Mouse (Mus musculus) liver, adult 2 months (tissue): ENCODE measurements around the gene Dusp1. TPM values are rescaled to one million over a fixed set of nuclear protein-coding genes. Genes with fewer than 3 reads are reported as not detected.
A peak's percentile ranks its signal among the peaks of the same experiment; 100 is the strongest.

Experiments
- DNase-seq: peaks from one replicate; pipeline ENCODE4 v3.0.0-alpha.2; 2011; ENCODE audit warnings: low read depth, low spot score; ENCODE audit errors: extremely low read depth
- H3K27ac ChIP-seq: fragments of 200-500 bp; replicated peaks from 2 replicates; pipeline ENCODE4 v1.5.1; 2012; ENCODE audit warnings: low read depth, mild to moderate bottlenecking, control low read depth, inconsistent platforms, low read length; ENCODE audit not compliant: insufficient read depth
- H3K27me3 ChIP-seq: fragments of 200-500 bp; 2 replicates; pipeline ENCODE4 v1.6.1; 2012; ENCODE audit warnings: mild to moderate bottlenecking, moderate library complexity, low read length, inconsistent platforms; ENCODE audit not compliant: control insufficient read depth, insufficient read depth
- H3K36me3 ChIP-seq: fragments of 200-500 bp; 2 replicates; pipeline ENCODE4 v1.6.1; 2012; ENCODE audit warnings: low read length, inconsistent platforms; ENCODE audit not compliant: control insufficient read depth, insufficient read depth
- H3K4me1 ChIP-seq: fragments of 200-500 bp; 2 replicates; pipeline ENCODE4 v1.6.1; 2011; ENCODE audit warnings: low read length; ENCODE audit not compliant: control insufficient read depth, insufficient read depth
- H3K4me3 ChIP-seq: fragments of 200-500 bp; 2 replicates; pipeline ENCODE4 v1.5.1; 2011; ENCODE audit warnings: low read depth, mild to moderate bottlenecking, control low read depth, low read length, moderate library complexity; ENCODE audit not compliant: insufficient read depth
- H3K79me2 ChIP-seq: fragments of 200-500 bp; 2 replicates; pipeline ENCODE4 v1.6.1; 2012; ENCODE audit warnings: inconsistent platforms, mild to moderate bottlenecking, low read length, moderate library complexity; ENCODE audit not compliant: control insufficient read depth, insufficient read depth
- H3K9ac ChIP-seq: fragments of 200-500 bp; 2 replicates; pipeline ENCODE4 v1.6.1; 2012; ENCODE audit warnings: low read depth, mild to moderate bottlenecking, control low read depth, inconsistent platforms, low read length
- CTCF ChIP-seq: fragments of 200-500 bp; IDR thresholded peaks from 2 replicates; pipeline ENCODE4 v1.5.1; 2011; ENCODE audit warnings: low read depth, low read length, control low read depth
- POLR2A ChIP-seq: fragments of 200-500 bp; IDR thresholded peaks from 2 replicates; pipeline ENCODE4 v1.6.1; 2011; ENCODE audit warnings: low read length, control low read depth; ENCODE audit not compliant: insufficient read depth; ENCODE audit errors: extremely low read depth
- WGBS: fragments of 180-500 bp; shearing (Covaris S2); methylation state at CpG from one replicate; pipeline ENCODE4 v1.1.7; 2018; 5-methylcytosine and 5-hydroxymethylcytosine counted together
- polyA plus RNA-seq: library from polyadenylated mRNA; depleted of rRNA; stranded (reverse); fragments of >200 nt; gene quantifications from 2 replicates; pipeline ENCODE4 v1.2.3, GENCODE M21; 2012
- total RNA-seq: library from RNA; depleted of rRNA; stranded (reverse); fragments of >200 nt; gene quantifications from 2 replicates; pipeline ENCODE4 v1.2.3, GENCODE M21; 2014

Gene Dusp1
- total and polyA plus RNA-seq, 2 experiments: 10.5 to 22.2 TPM

- H3K9ac ChIP-seq: peak overlapping the region; percentile 35; the same call in 1 of the 2 replicates
- no peak for TF ChIP-seq POLR2A
- TF ChIP-seq CTCF: no peak
- H3K4me3 ChIP-seq: no peak overlapping the region
- DNase-seq: peak; percentile 79
- H3K4me1 ChIP-seq: peaks cover 7% of the 10 kb centered on the region
- peak overlapping the region; percentile 56 for H3K27ac ChIP-seq
- no peaks in the 10 kb centered on the region for H3K27me3 ChIP-seq
- peaks cover 9% of the 10 kb centered on the region; the same call in 1 of the 2 replicates for H3K79me2 ChIP-seq
- 14% methylated on average over 11 of the region's 11 CpGs for WGBS
- H3K36me3 ChIP-seq: peaks cover 14% of the 10 kb centered on the region
These were observed 57.8 kb downstream of the Dusp1 start for GRCm38 (mm10) chr17:26503981-26504671.

- TF ChIP-seq CTCF: no peak
- no peak for TF ChIP-seq POLR2A
- Histone ChIP-seq H3K36me3 (peaks cover 14% of the 10 kb centered on the region), H3K4me3 (peak overlapping the region; percentile 16), H3K4me1 (peaks cover 8% of the 10 kb centered on the region), H3K27me3 (no peaks in the 10 kb centered on the region), H3K79me2 (peaks cover 8% of the 10 kb centered on the region; the same call in 1 of the 2 replicates), H3K27ac (peak overlapping the region; percentile 56), H3K9ac (peak overlapping the region; percentile 45)
- 34% methylated on average over 20 of the region's 20 CpGs for WGBS
- DNase-seq: peak; percentile 63
These were observed 58.9 kb downstream of the Dusp1 start for GRCm38 (mm10) chr17:26502808-26503671.

- no peak for DNase-seq
- H3K27ac ChIP-seq: no peak overlapping the region
- no peak overlapping the region for H3K4me3 ChIP-seq
- peaks cover 12% of the 10 kb centered on the region for H3K4me1 ChIP-seq
- peaks cover 13% of the 10 kb centered on the region for H3K36me3 ChIP-seq
- H3K79me2 ChIP-seq: 0 out of 2 replicates have a peak, but pooled peaks cover under 1% of the 10 kb centered on the region
- H3K27me3 ChIP-seq: no peaks in the 10 kb centered on the region
- no peak overlapping the region for H3K9ac ChIP-seq
- WGBS: 97% methylated on average over 5 of the region's 5 CpGs
- no peak for TF ChIP-seq CTCF
- no peak for TF ChIP-seq POLR2A
These were observed 60.1 kb downstream of the Dusp1 start for GRCm38 (mm10) chr17:26501826-26502225.

GRCm38 (mm10) chr17:26498626-26499025 is 63.3 kb downstream of the Dusp1 start:
- Histone ChIP-seq H3K27ac (no peak overlapping the region), H3K79me2 (no peaks in the 10 kb centered on the region), H3K9ac (no peak overlapping the region), H3K36me3 (no peaks in the 10 kb centered on the region), H3K4me1 (peaks cover 8% of the 10 kb centered on the region), H3K4me3 (no peak overlapping the region), H3K27me3 (no peaks in the 10 kb centered on the region)
- 45% methylated on average over 1 of the region's 1 CpGs for WGBS
- no peak for DNase-seq
- no peak for TF ChIP-seq CTCF

GRCm38 (mm10) chr17:26497416-26497923 is 64.5 kb downstream of the Dusp1 start:
- DNase-seq: peak; percentile 46
- no peak overlapping the region for H3K4me3 ChIP-seq
- no peaks in the 10 kb centered on the region for H3K27me3 ChIP-seq
- WGBS: 68% methylated on average over 5 of the region's 5 CpGs
- peak overlapping the region; percentile 55 for H3K27ac ChIP-seq
- TF ChIP-seq POLR2A (no peak), CTCF (no peak)
- H3K36me3 ChIP-seq: no peaks in the 10 kb centered on the region
- H3K9ac ChIP-seq: 0 out of 2 replicates have a peak overlapping the region, but pooled peaks have one; percentile 0
- no peaks in the 10 kb centered on the region for H3K79me2 ChIP-seq
- peaks cover 8% of the 10 kb centered on the region for H3K4me1 ChIP-seq
